Mouse (Mus musculus) embryo, embryonic 9.5 days (tissue): Measurements from ENCODE around the gene Adgrf5.

Experiments used
- DNase-seq: peaks from one replicate; pipeline ENCODE4 v3.0.0-alpha.2; 2017; ENCODE audit errors: extremely low spot score

Adgrf5 gene

GRCm38 (mm10) chr17:43378703-43379102 lies 18.5 kb downstream of the Adgrf5 start:
- DNase-seq = no peak

- DNase-seq = no peak
Measured at GRCm38 (mm10) chr17:43386331-43386730, 26.1 kb downstream of the Adgrf5 start.

GRCm38 (mm10) chr17:43387171-43387570 lies 26.9 kb downstream of the Adgrf5 start:
- no peak for DNase-seq

GRCm38 (mm10) chr17:43389256-43389655 lies 29.0 kb downstream of the Adgrf5 start:
- no peak for DNase-seq

GRCm38 (mm10) chr17:43392191-43392590 lies 31.9 kb downstream of the Adgrf5 start:
- DNase-seq = no peak

- DNase-seq = no peak
Measured at GRCm38 (mm10) chr17:43393669-43394068, 33.4 kb downstream of the Adgrf5 start.

- DNase-seq = no peak
Measured at GRCm38 (mm10) chr17:43395400-43396258, 35.4 kb downstream of the Adgrf5 start.

- no peak for DNase-seq
Measured at GRCm38 (mm10) chr17:43398612-43399011, 38.4 kb downstream of the Adgrf5 start.

- DNase-seq = peak; percentile 25
Measured at GRCm38 (mm10) chr17:43399151-43399550, 38.9 kb downstream of the Adgrf5 start.

GRCm38 (mm10) chr17:43400483-43400882 lies 40.2 kb downstream of the Adgrf5 start:
- no peak for DNase-seq

- DNase-seq = no peak
Measured at GRCm38 (mm10) chr17:43403851-43404250, 43.6 kb downstream of the Adgrf5 start.

- no peak for DNase-seq
Measured at GRCm38 (mm10) chr17:43404408-43404807, 44.2 kb downstream of the Adgrf5 start.

GRCm38 (mm10) chr17:43406321-43406720 lies 46.1 kb downstream of the Adgrf5 start:
- DNase-seq = no peak

- no peak for DNase-seq
Measured at GRCm38 (mm10) chr17:43407548-43407947, 47.3 kb downstream of the Adgrf5 start.

- DNase-seq = no peak
Measured at GRCm38 (mm10) chr17:43413182-43413581, 52.9 kb downstream of the Adgrf5 start.

- DNase-seq = no peak
Measured at GRCm38 (mm10) chr17:43419204-43419603, 59.0 kb downstream of the Adgrf5 start.

- no peak for DNase-seq
Measured at GRCm38 (mm10) chr17:43420381-43420780, 60.1 kb downstream of the Adgrf5 start.

- DNase-seq = no peak
Measured at GRCm38 (mm10) chr17:43423953-43424352, 63.7 kb downstream of the Adgrf5 start.

- no peak for DNase-seq
Measured at GRCm38 (mm10) chr17:43431692-43432091, 71.4 kb downstream of the Adgrf5 start.

- no peak for DNase-seq
Measured at GRCm38 (mm10) chr17:43434485-43434884, 74.2 kb downstream of the Adgrf5 start.

- DNase-seq = no peak
Measured at GRCm38 (mm10) chr17:43451216-43451615, 91.0 kb downstream of the Adgrf5 start.

GRCm38 (mm10) chr17:43458598-43458997 lies 98.3 kb downstream of the Adgrf5 start:
- peak; percentile 65 for DNase-seq

- DNase-seq = no peak
Measured at GRCm38 (mm10) chr17:43459737-43460230, 99.5 kb downstream of the Adgrf5 start.
